Mouse (Mus musculus) spleen, embryonic (tissue): ENCODE data around the gene Suds3.

Experiments
- CTCF ChIA-PET: fragments of 350-600 bp; sonication (Branson Sonifier 250); formaldehyde crosslinking; loops from one replicate; lab custom pipeline; 2022; lab: Charles Lee

Suds3 gene

GRCm38 (mm10) chr5:117115193-117115767, 633 bp downstream of the Suds3 start:
- CTCF ChIA-PET, result interaction anchor here (0.7 kb wide), 1 partner anchor 46 kb away, joined by 3 read pairs; no protein-coding TSS in a partner anchor

GRCm38 (mm10) chr5:117114581-117115192, 1.2 kb downstream of the Suds3 start:
- CTCF ChIA-PET, result interaction anchor here (0.7 kb wide), 1 partner anchor 46 kb away, joined by 3 read pairs; no protein-coding TSS in a partner anchor

GRCm38 (mm10) chr5:117113330-117113729, 2.6 kb downstream of the Suds3 start:
- CTCF ChIA-PET, result no interaction called here

- CTCF ChIA-PET, result no interaction called here
Observed at GRCm38 (mm10) chr5:117111774-117112112, 4.2 kb downstream of the Suds3 start.

- CTCF ChIA-PET, result interaction anchor here (0.6 kb wide), 1 partner anchor 139 kb away, joined by 3 read pairs; no protein-coding TSS in a partner anchor
Observed at GRCm38 (mm10) chr5:117111064-117111773, 4.7 kb downstream of the Suds3 start.

GRCm38 (mm10) chr5:117109522-117109921, 6.4 kb downstream of the Suds3 start:
- CTCF ChIA-PET, result no interaction called here

- CTCF ChIA-PET, result no interaction called here
Observed at GRCm38 (mm10) chr5:117108731-117109130, 7.2 kb downstream of the Suds3 start.

- CTCF ChIA-PET, result no interaction called here
Observed at GRCm38 (mm10) chr5:117108292-117108691, 7.6 kb downstream of the Suds3 start.

GRCm38 (mm10) chr5:117105761-117106160, 10.2 kb downstream of the Suds3 start:
- CTCF ChIA-PET, result interaction anchor here (0.5 kb wide), 1 partner anchor 52 kb away, joined by 9 read pairs; no protein-coding TSS in a partner anchor

GRCm38 (mm10) chr5:117104329-117104728, 11.6 kb downstream of the Suds3 start:
- CTCF ChIA-PET, result no interaction called here

- CTCF ChIA-PET, result no interaction called here
Observed at GRCm38 (mm10) chr5:117103194-117103929, 12.6 kb downstream of the Suds3 start.

- CTCF ChIA-PET, result no interaction called here
Observed at GRCm38 (mm10) chr5:117099742-117100141, 16.2 kb downstream of the Suds3 start.

GRCm38 (mm10) chr5:117099008-117099407, 16.9 kb downstream of the Suds3 start:
- CTCF ChIA-PET, result no interaction called here

GRCm38 (mm10) chr5:117096716-117097115, 19.2 kb downstream of the Suds3 start:
- CTCF ChIA-PET, result interaction anchor here (0.6 to 0.7 kb wide), 3 partner anchors 128 to 398 kb away, joined by 3 to 5 read pairs (median 4); no protein-coding TSS in a partner anchor

- CTCF ChIA-PET, result no interaction called here
Observed at GRCm38 (mm10) chr5:117094431-117094830, 21.5 kb downstream of the Suds3 start.

- CTCF ChIA-PET, result interaction anchor here (0.7 kb wide), 1 partner anchor 214 kb away, joined by 3 read pairs; no protein-coding TSS in a partner anchor
Observed at GRCm38 (mm10) chr5:117089786-117090185, 26.1 kb downstream of the Suds3 start.

- CTCF ChIA-PET, result no interaction called here
Observed at GRCm38 (mm10) chr5:117089147-117089546, 26.8 kb downstream of the Suds3 start.

GRCm38 (mm10) chr5:117087718-117088117, 28.2 kb downstream of the Suds3 start:
- CTCF ChIA-PET, result no interaction called here

- CTCF ChIA-PET, result interaction anchor here (0.6 kb wide), 1 partner anchor 326 kb away, joined by 5 read pairs; no protein-coding TSS in a partner anchor
Observed at GRCm38 (mm10) chr5:117069498-117069894, 46.4 kb downstream of the Suds3 start.

GRCm38 (mm10) chr5:117068808-117069497, 47.0 kb downstream of the Suds3 start:
- CTCF ChIA-PET, result interaction anchor here (0.6 kb wide), 1 partner anchor 327 kb away, joined by 5 read pairs; no protein-coding TSS in a partner anchor

- CTCF ChIA-PET, result no interaction called here
Observed at GRCm38 (mm10) chr5:117068181-117068580, 47.7 kb downstream of the Suds3 start.
